Mouse (Mus musculus) kidney, adult 2 months (tissue): ENCODE measurements at regions not wholly inside any gene's neighbourhood (a gene's known extent, or its start where the extent isn't known, plus 50 kb on each side); places are given as distances from the start of the nearest gene placed in this dataset.

Source experiments
- DNase-seq: peaks from one replicate; pipeline ENCODE4 v3.0.0; 2021
- H3K27ac ChIP-seq: fragments of 200-500 bp; 2 replicates; pipeline ENCODE4 v1.5.1; 2012; ENCODE audit warnings: low read depth, low read length, control low read depth, inconsistent platforms; ENCODE audit not compliant: insufficient read depth
- H3K27me3 ChIP-seq: fragments of 200-500 bp; replicated peaks from 2 replicates; pipeline ENCODE4 v1.6.1; 2012; ENCODE audit warnings: mild to moderate bottlenecking, moderate library complexity, low read length, inconsistent platforms; ENCODE audit not compliant: control insufficient read depth, insufficient read depth
- H3K36me3 ChIP-seq: fragments of 200-500 bp; 2 replicates; pipeline ENCODE4 v1.6.1; 2012; ENCODE audit warnings: mild to moderate bottlenecking, moderate library complexity, low read length, inconsistent platforms; ENCODE audit not compliant: control insufficient read depth, insufficient read depth
- H3K4me1 ChIP-seq: fragments of 200-500 bp; 2 replicates; pipeline ENCODE4 v1.6.1; 2011; ENCODE audit warnings: low read length; ENCODE audit not compliant: control insufficient read depth, insufficient read depth
- H3K4me3 ChIP-seq: fragments of 200-500 bp; 2 replicates; pipeline ENCODE4 v1.5.1; 2011; ENCODE audit warnings: mild to moderate bottlenecking, low read depth, low read length, control low read depth; ENCODE audit not compliant: insufficient read depth
- CTCF ChIP-seq: fragments of 200-500 bp; conservative IDR thresholded peaks from 2 replicates; pipeline ENCODE4 v1.5.1; 2011; ENCODE audit warnings: low read depth, mild to moderate bottlenecking, control low read depth, low read length, moderate library complexity, mixed read lengths; ENCODE audit not compliant: insufficient read depth, insufficient read length
- POLR2A ChIP-seq: fragments of 200-500 bp; IDR thresholded peaks from one replicate; pipeline ENCODE4 v1.6.1; 2011; ENCODE audit warnings: low read depth, low read length, control low read depth
- WGBS: fragments of 180-500 bp; shearing (Covaris S2); methylation state at CpG from one replicate; pipeline ENCODE4 v1.1.7; 2018; 5-methylcytosine and 5-hydroxymethylcytosine counted together

DNA sequence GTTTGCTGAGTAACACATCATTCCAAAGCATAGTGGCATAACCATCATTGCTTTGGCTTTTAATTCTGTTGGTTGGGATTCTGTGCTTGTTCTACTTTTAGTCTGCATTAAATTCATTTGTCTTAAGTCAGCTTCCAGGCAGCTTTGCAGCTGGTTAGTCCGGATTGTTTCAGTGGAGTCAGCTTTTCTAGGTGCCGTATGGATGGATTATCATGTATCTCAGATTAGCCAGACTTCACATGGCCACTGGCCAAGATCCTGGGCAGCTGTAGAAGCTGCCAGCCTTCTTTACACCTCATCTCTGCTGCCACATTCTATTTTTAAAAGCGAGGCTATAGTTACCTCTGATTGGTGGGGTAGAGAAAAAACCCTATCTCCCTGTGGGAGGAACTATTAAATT, 74.1 kb upstream of the Api5 start:
- Histone ChIP-seq H3K27ac (no peak overlapping the region), H3K4me1 (no peaks in the 10 kb centered on the region), H3K27me3 (no peaks in the 10 kb centered on the region), H3K36me3 (no peaks in the 10 kb centered on the region), H3K4me3 (no peak overlapping the region)
- no peak for DNase-seq
- TF ChIP-seq POLR2A (no peak), CTCF (no peak)
- 55% methylated on average over 3 of the region's 3 CpGs for WGBS

DNA sequence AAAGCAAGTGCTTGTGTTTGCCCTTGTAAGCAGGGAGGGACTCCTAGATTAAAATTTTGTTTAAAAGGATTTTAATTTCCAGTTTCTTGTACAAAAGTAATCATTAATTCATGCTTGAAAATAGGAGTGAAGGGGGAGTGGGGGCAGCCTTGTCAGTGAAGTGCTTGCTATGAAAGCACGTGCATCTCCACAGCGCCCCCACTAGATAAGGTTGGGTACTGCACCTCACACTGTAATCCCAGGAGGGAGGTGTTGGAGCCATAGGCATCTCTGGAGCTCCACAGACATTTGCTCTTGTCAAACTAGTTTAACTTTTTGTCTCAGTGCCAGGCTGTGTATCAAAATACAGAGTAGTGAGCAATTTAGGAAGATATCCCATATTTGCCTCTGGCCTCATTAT, 62.7 kb upstream of the Api5 start:
- Histone ChIP-seq H3K4me3 (no peak overlapping the region), H3K27me3 (no peaks in the 10 kb centered on the region), H3K4me1 (no peaks in the 10 kb centered on the region), H3K27ac (no peak overlapping the region), H3K36me3 (no peaks in the 10 kb centered on the region)
- DNase-seq = no peak
- 38% methylated on average over 2 of the region's 2 CpGs for WGBS
- TF ChIP-seq CTCF = no peak
- no peak for TF ChIP-seq POLR2A

DNA sequence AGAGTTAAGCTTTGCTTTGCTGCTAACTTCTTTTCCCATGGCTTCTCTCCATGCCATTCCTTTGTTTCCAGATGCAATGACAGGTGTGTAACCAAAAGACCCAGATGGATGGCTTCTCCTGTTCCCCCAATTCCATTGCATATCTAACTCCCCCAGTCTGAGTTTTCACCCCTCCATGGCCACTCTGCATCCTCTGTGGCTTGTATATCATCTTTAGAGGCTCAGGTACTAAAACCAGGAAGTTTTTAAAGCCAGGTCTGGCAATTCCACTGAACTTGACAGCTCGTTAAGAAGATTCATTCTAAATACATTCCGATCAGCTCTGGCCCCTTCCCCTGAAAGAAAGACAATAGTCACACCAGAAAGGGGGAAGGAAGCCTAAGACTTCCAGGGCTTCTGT, 60.6 kb upstream of the Api5 start:
- Histone ChIP-seq H3K27me3 (no peaks in the 10 kb centered on the region), H3K4me3 (no peak overlapping the region), H3K27ac (no peak overlapping the region), H3K36me3 (no peaks in the 10 kb centered on the region), H3K4me1 (no peaks in the 10 kb centered on the region)
- TF ChIP-seq POLR2A = no peak
- no peak for TF ChIP-seq CTCF
- 15% methylated on average over 2 of the region's 2 CpGs for WGBS
- DNase-seq = no peak
